Mouse (Mus musculus) lung, postnatal 4 days (tissue): Measurements from ENCODE around the gene Idh1.
A peak's percentile ranks its signal among the peaks of the same experiment; 100 is the strongest.

Experiments
- DNase-seq, 2 experiments: peaks; one replicate each; pipeline ENCODE4 v3.0.0; 2021

Idh1 gene

GRCm38 (mm10) chr1:65176171-65176570, 10.1 kb downstream of the Idh1 start:
- DNase-seq = no peak

- no peak for DNase-seq
Measured at GRCm38 (mm10) chr1:65173716-65174115, 12.6 kb downstream of the Idh1 start.

- no peak for DNase-seq
Measured at GRCm38 (mm10) chr1:65171579-65171978, 14.7 kb downstream of the Idh1 start.

- DNase-seq = no peak
Measured at GRCm38 (mm10) chr1:65169947-65170346, 16.4 kb downstream of the Idh1 start.

GRCm38 (mm10) chr1:65169536-65169935, 16.8 kb downstream of the Idh1 start:
- no peak for DNase-seq

- DNase-seq = no peak
Measured at GRCm38 (mm10) chr1:65167496-65167895, 18.8 kb downstream of the Idh1 start.

- no peak for DNase-seq
Measured at GRCm38 (mm10) chr1:65162210-65162609, 24.1 kb downstream of the Idh1 start.

- DNase-seq = no peak
Measured at GRCm38 (mm10) chr1:65156111-65156510, 30.2 kb downstream of the Idh1 start.

- peak; percentile 18 to 33 for DNase-seq
Measured at GRCm38 (mm10) chr1:65154814-65155213, 31.5 kb downstream of the Idh1 start.

GRCm38 (mm10) chr1:65147971-65148370, 38.3 kb downstream of the Idh1 start:
- no peak for DNase-seq

GRCm38 (mm10) chr1:65147326-65147725, 39.0 kb downstream of the Idh1 start:
- no peak for DNase-seq

- no peak for DNase-seq
Measured at GRCm38 (mm10) chr1:65146601-65147000, 39.7 kb downstream of the Idh1 start.

- no peak for DNase-seq
Measured at GRCm38 (mm10) chr1:65144783-65145182, 41.5 kb downstream of the Idh1 start.

GRCm38 (mm10) chr1:65137560-65137959, 48.7 kb downstream of the Idh1 start:
- DNase-seq = no peak

GRCm38 (mm10) chr1:65132833-65133232, 53.5 kb downstream of the Idh1 start:
- no peak for DNase-seq

GRCm38 (mm10) chr1:65131671-65132070, 54.6 kb downstream of the Idh1 start:
- DNase-seq = no peak

- no peak for DNase-seq
Measured at GRCm38 (mm10) chr1:65130226-65130625, 56.1 kb downstream of the Idh1 start.

GRCm38 (mm10) chr1:65129634-65130180, 56.6 kb downstream of the Idh1 start:
- no peak for DNase-seq

- no peak for DNase-seq
Measured at GRCm38 (mm10) chr1:65122574-65123372, 63.5 kb downstream of the Idh1 start, which contains the start of gene D630023F18Rik. TSS of gene D630023F18Rik (minus strand) at chr1:65123214.

GRCm38 (mm10) chr1:65119438-65119837, 66.9 kb downstream of the Idh1 start, which contains the start of gene Gm28845:
TSS of gene Gm28845 (minus strand) at chr1:65119558.
- no peak for DNase-seq

- no peak for DNase-seq
Measured at GRCm38 (mm10) chr1:65118150-65118913, 68.0 kb downstream of the Idh1 start.

- DNase-seq = peak in 1 of 2 experiments; percentile 32
Measured at GRCm38 (mm10) chr1:65113536-65114172, 72.6 kb downstream of the Idh1 start.

GRCm38 (mm10) chr1:65112807-65113196, 73.5 kb downstream of the Idh1 start:
- DNase-seq = peak; percentile 31 to 45
